Mouse (Mus musculus) heart, embryonic 14.5 days (tissue): Measurements from ENCODE around the gene Acat3. TPM values are rescaled to one million over a fixed set of nuclear protein-coding genes. Genes with fewer than 3 reads are reported as not detected.
"Not testable (repeated sequence)": the region's sequence is repeated elsewhere in the genome, so short reads cannot be mapped to it uniquely, and the experiment has no call there.

ENCODE experiments used
- ATAC-seq: fragments of 200-750 bp; cut with Nextera tagmentation; 2 replicates; pipeline ENCODE4 v1.8.0; 2017; ENCODE audit warnings: low read depth, moderate TSS enrichment; ENCODE audit not compliant: insufficient number of reproducible peaks, insufficient read depth, low FRiP score
- H3K27ac ChIP-seq, 2 experiments: fragments of 200-500 bp in 1 of 2; fragments of 300-500 bp in 1 of 2; sonication (generic) in 1 of 2; replicated peaks in 1 of 2; 2 replicates each; pipeline ENCODE4 v1.5.1; 2012 to 2014; ENCODE audit warnings: low read depth in 2 of 2, low read length in 2 of 2, control low read depth in 1 of 2, mild to moderate bottlenecking in 1 of 2, mixed read lengths in 1 of 2; ENCODE audit not compliant: control insufficient read depth in 1 of 2, insufficient read depth in 1 of 2
- H3K27me3 ChIP-seq: fragments of 300-500 bp; sonication (generic); 2 replicates; pipeline ENCODE4 v1.6.1; 2014; ENCODE audit warnings: mild to moderate bottlenecking, low read length, control low read depth; ENCODE audit not compliant: control insufficient read depth, insufficient read depth
- H3K36me3 ChIP-seq: fragments of 300-500 bp; sonication (generic); 2 replicates; pipeline ENCODE4 v1.6.1; 2014; ENCODE audit warnings: mild to moderate bottlenecking, control low read depth, low read length, mixed read lengths; ENCODE audit not compliant: control insufficient read depth, insufficient read depth
- H3K4me1 ChIP-seq, 2 experiments: fragments of 200-500 bp in 1 of 2; fragments of 300-500 bp in 1 of 2; sonication (generic) in 1 of 2; 2 replicates each; pipeline ENCODE4 v1.6.1; 2012 to 2014; ENCODE audit warnings: low read length in 2 of 2, control low read depth in 1 of 2, mixed read lengths in 1 of 2; ENCODE audit not compliant: control insufficient read depth in 2 of 2, insufficient read depth in 2 of 2
- H3K4me2 ChIP-seq: fragments of 300-500 bp; sonication (generic); 2 replicates; pipeline ENCODE4 v1.6.1; 2014; ENCODE audit warnings: mild to moderate bottlenecking, low read length
- H3K4me3 ChIP-seq, 2 experiments: fragments of 200-500 bp in 1 of 2; fragments of 300-500 bp in 1 of 2; sonication (generic) in 1 of 2; 2 replicates each; pipeline ENCODE4 v1.5.1; 2012 to 2014; ENCODE audit warnings: low read length in 2 of 2, mild to moderate bottlenecking in 2 of 2, control low read depth in 1 of 2, low read depth in 1 of 2, moderate library complexity in 1 of 2; ENCODE audit not compliant: control insufficient read depth in 1 of 2, insufficient read depth in 1 of 2
- H3K9ac ChIP-seq: fragments of 300-500 bp; sonication (generic); 2 replicates; pipeline ENCODE4 v1.6.1; 2014; ENCODE audit warnings: mild to moderate bottlenecking, low read length
- H3K9me3 ChIP-seq: fragments of 300-500 bp; sonication (generic); 2 replicates; pipeline ENCODE4 v1.6.1; 2016; ENCODE audit warnings: low read length, control low read depth; ENCODE audit not compliant: control insufficient read depth
- WGBS: fragments of 180-500 bp; shearing (Covaris S2); extraction: QIAGEN DNeasy Blood & Tissue Kit; methylation state at CpG from one replicate; pipeline ENCODE4 v1.1.7; 2014; 5-methylcytosine and 5-hydroxymethylcytosine counted together
- polyA plus RNA-seq: library from polyadenylated mRNA; unstranded; fragments of >200 nt; fragmentation: Nextera tagmentation; extraction: Ambion mirVana; gene quantifications from 2 replicates; pipeline ENCODE4 v1.2.1, GENCODE M21; 2014

Gene Acat3
- polyA plus RNA-seq, 1 experiment from 2014 or later, result 0.28 TPM

- under 1% methylated on average over 42 of the region's 42 CpGs for WGBS
- Histone ChIP-seq H3K4me3 (peak within 1 kb of the TSS; percentile 65 to 81), H3K4me2 (peak within 1 kb of the TSS; percentile 76), H3K27me3 (no peaks in the 10 kb centered on the region), H3K9me3 (no peaks in the 10 kb centered on the region), H3K9ac (peak within 1 kb of the TSS; percentile 68), H3K27ac (peak within 1 kb of the TSS; percentile 81 to 82), H3K36me3 (peaks cover 5% of the 10 kb centered on the region; the same call in 1 of the 2 replicates), H3K4me1 (no peaks in the 10 kb centered on the region)
- ATAC-seq, result peak; percentile 96
Measured at GRCm38 (mm10) chr17:12960331-12960873, 20.0 kb upstream of the Acat3 start, which contains the start of gene Acat2. Gene Acat2 (minus strand): TSS chr17:12960747.

GRCm38 (mm10) chr17:12959377-12959776 lies 19.0 kb upstream of the Acat3 start:
- H3K4me3 ChIP-seq, H3K9me3 ChIP-seq, ATAC-seq, H3K4me2 ChIP-seq, H3K27ac ChIP-seq, H3K27me3 ChIP-seq, H3K9ac ChIP-seq, H3K36me3 ChIP-seq, H3K4me1 ChIP-seq: not testable (repeated sequence)
- 42% methylated on average over 1 of the region's 2 CpGs for WGBS

- WGBS, result 91% methylated on average over 8 of the region's 8 CpGs
Measured at GRCm38 (mm10) chr17:12956664-12957063, 16.3 kb upstream of the Acat3 start.

GRCm38 (mm10) chr17:12949669-12950068 lies 9.3 kb upstream of the Acat3 start:
- Histone ChIP-seq H3K4me2 (no peak overlapping the region), H3K27ac (no peak overlapping the region), H3K36me3 (peaks cover 57% of the 10 kb centered on the region), H3K4me1 (no peaks in the 10 kb centered on the region), H3K9me3 (no peaks in the 10 kb centered on the region), H3K9ac (no peak overlapping the region), H3K4me3 (no peak overlapping the region), H3K27me3 (no peaks in the 10 kb centered on the region)
- 92% methylated on average over 5 of the region's 5 CpGs for WGBS
- no peak for ATAC-seq

More at GRCm38 (mm10) chr17:12956664-12957063, 16.3 kb upstream of the Acat3 start:
- no peaks in the 10 kb centered on the region for H3K4me1 ChIP-seq
- no peaks in the 10 kb centered on the region for H3K9me3 ChIP-seq
- no peak overlapping the region for H3K9ac ChIP-seq
- no peak overlapping the region for H3K4me2 ChIP-seq
- no peaks in the 10 kb centered on the region for H3K27me3 ChIP-seq
- H3K27ac ChIP-seq, result no peak overlapping the region
- no peak overlapping the region for H3K4me3 ChIP-seq
- H3K36me3 ChIP-seq, result peaks cover 14% of the 10 kb centered on the region
- ATAC-seq, result no peak

GRCm38 (mm10) chr17:12942459-12943162 lies 2.2 kb upstream of the Acat3 start:
- H3K9ac ChIP-seq, result no peak overlapping the region
- no peak overlapping the region for H3K4me3 ChIP-seq
- WGBS, result 91% methylated on average over 6 of the region's 6 CpGs
- H3K27ac ChIP-seq, result no peak overlapping the region
- ATAC-seq, result no peak
- H3K36me3 ChIP-seq, result peaks cover 35% of the 10 kb centered on the region
- no peak overlapping the region for H3K4me2 ChIP-seq
- no peaks in the 10 kb centered on the region for H3K27me3 ChIP-seq
- H3K4me1 ChIP-seq, result no peaks in the 10 kb centered on the region; a peak in 2 of 4 replicates
- no peaks in the 10 kb centered on the region for H3K9me3 ChIP-seq

GRCm38 (mm10) chr17:12941543-12942260 lies 1.3 kb upstream of the Acat3 start:
- H3K9me3 ChIP-seq, result no peaks in the 10 kb centered on the region
- H3K4me1 ChIP-seq, result no peaks in the 10 kb centered on the region; a peak in 2 of 4 replicates
- H3K4me2 ChIP-seq, result no peak overlapping the region
- no peak overlapping the region for H3K9ac ChIP-seq
- no peak overlapping the region for H3K4me3 ChIP-seq
- peaks cover 33% of the 10 kb centered on the region for H3K36me3 ChIP-seq
- no peak for ATAC-seq
- no peak overlapping the region for H3K27ac ChIP-seq
- H3K27me3 ChIP-seq, result no peaks in the 10 kb centered on the region
- 77% methylated on average over 8 of the region's 8 CpGs for WGBS

GRCm38 (mm10) chr17:12939377-12940148 lies 837 bp downstream of the Acat3 start:
- not testable (repeated sequence) for H3K27ac ChIP-seq, H3K9me3 ChIP-seq, ATAC-seq, H3K9ac ChIP-seq, H3K4me1 ChIP-seq, H3K27me3 ChIP-seq
- 38% methylated on average over 2 of the region's 12 CpGs for WGBS
- H3K36me3 ChIP-seq, result peaks cover 15% of the 10 kb centered on the region
- H3K4me2 ChIP-seq, result peak overlapping the region; percentile 65
- peak overlapping the region in 1 of 2 experiments; percentile 30; a peak in 2 of 4 replicates for H3K4me3 ChIP-seq
